Mouse (Mus musculus) liver, adult 2 months (tissue): ENCODE results near the gene Zbtb20. TPM values are rescaled to one million over a fixed set of nuclear protein-coding genes. Genes with fewer than 3 reads are reported as not detected.

Source experiments
- DNase-seq: peaks from one replicate; pipeline ENCODE4 v3.0.0-alpha.2; 2011; ENCODE audit warnings: low read depth, low spot score; ENCODE audit errors: extremely low read depth
- H3K27ac ChIP-seq: fragments of 200-500 bp; replicated peaks from 2 replicates; pipeline ENCODE4 v1.5.1; 2012; ENCODE audit warnings: low read depth, mild to moderate bottlenecking, control low read depth, inconsistent platforms, low read length; ENCODE audit not compliant: insufficient read depth
- H3K27me3 ChIP-seq: fragments of 200-500 bp; 2 replicates; pipeline ENCODE4 v1.6.1; 2012; ENCODE audit warnings: mild to moderate bottlenecking, moderate library complexity, low read length, inconsistent platforms; ENCODE audit not compliant: control insufficient read depth, insufficient read depth
- H3K36me3 ChIP-seq: fragments of 200-500 bp; 2 replicates; pipeline ENCODE4 v1.6.1; 2012; ENCODE audit warnings: low read length, inconsistent platforms; ENCODE audit not compliant: control insufficient read depth, insufficient read depth
- H3K4me1 ChIP-seq: fragments of 200-500 bp; 2 replicates; pipeline ENCODE4 v1.6.1; 2011; ENCODE audit warnings: low read length; ENCODE audit not compliant: control insufficient read depth, insufficient read depth
- H3K4me3 ChIP-seq: fragments of 200-500 bp; 2 replicates; pipeline ENCODE4 v1.5.1; 2011; ENCODE audit warnings: low read depth, mild to moderate bottlenecking, control low read depth, low read length, moderate library complexity; ENCODE audit not compliant: insufficient read depth
- H3K79me2 ChIP-seq: fragments of 200-500 bp; 2 replicates; pipeline ENCODE4 v1.6.1; 2012; ENCODE audit warnings: inconsistent platforms, mild to moderate bottlenecking, low read length, moderate library complexity; ENCODE audit not compliant: control insufficient read depth, insufficient read depth
- H3K9ac ChIP-seq: fragments of 200-500 bp; 2 replicates; pipeline ENCODE4 v1.6.1; 2012; ENCODE audit warnings: low read depth, mild to moderate bottlenecking, control low read depth, inconsistent platforms, low read length
- CTCF ChIP-seq: fragments of 200-500 bp; IDR thresholded peaks from 2 replicates; pipeline ENCODE4 v1.5.1; 2011; ENCODE audit warnings: low read depth, low read length, control low read depth
- POLR2A ChIP-seq: fragments of 200-500 bp; IDR thresholded peaks from 2 replicates; pipeline ENCODE4 v1.6.1; 2011; ENCODE audit warnings: low read length, control low read depth; ENCODE audit not compliant: insufficient read depth; ENCODE audit errors: extremely low read depth
- WGBS: fragments of 180-500 bp; shearing (Covaris S2); methylation state at CpG from one replicate; pipeline ENCODE4 v1.1.7; 2018; 5-methylcytosine and 5-hydroxymethylcytosine counted together
- polyA plus RNA-seq: library from polyadenylated mRNA; depleted of rRNA; stranded (reverse); fragments of >200 nt; gene quantifications from 2 replicates; pipeline ENCODE4 v1.2.3, GENCODE M21; 2012
- total RNA-seq: library from RNA; depleted of rRNA; stranded (reverse); fragments of >200 nt; gene quantifications from 2 replicates; pipeline ENCODE4 v1.2.3, GENCODE M21; 2014

Gene Zbtb20
- total and polyA plus RNA-seq, 2 experiments: 17.8 to 52.6 TPM

DNA sequence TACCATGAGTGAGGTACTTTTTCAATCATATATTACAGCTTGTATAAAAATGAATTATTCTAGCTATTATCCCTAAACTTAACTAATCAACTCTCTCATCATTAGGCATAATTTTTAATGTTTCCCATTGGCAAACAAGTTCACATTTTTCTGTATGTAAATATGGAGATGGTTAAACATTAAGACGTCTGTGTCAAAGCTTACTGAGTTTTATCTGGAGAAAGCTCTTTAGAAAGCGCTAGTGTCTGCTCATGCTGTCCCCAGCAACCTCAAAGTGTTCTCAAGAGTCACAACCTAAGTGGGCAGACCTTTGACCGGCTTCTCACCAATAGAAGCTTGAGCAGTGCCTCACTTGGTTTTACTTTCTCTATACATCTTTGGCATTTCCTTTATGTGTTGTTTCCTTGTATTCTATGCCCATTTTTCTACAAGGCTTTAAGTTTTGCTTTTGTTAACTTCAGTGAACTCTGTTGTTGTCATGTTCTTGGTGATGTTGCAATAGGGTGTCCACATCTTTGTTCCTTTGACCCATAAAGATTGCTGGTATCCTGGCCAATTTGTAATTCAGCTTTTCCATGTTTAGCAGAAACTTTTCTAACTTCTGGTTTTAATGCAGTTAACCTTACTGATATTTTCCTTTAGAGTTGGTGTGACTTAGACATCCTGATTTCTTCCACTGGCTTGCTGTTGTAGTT lies 522.1 kb downstream of the Zbtb20 start:
- Histone ChIP-seq H3K9ac (peak overlapping the region; percentile 42; the same call in 1 of the 2 replicates), H3K4me3 (no peak overlapping the region), H3K27me3 (no peaks in the 10 kb centered on the region), H3K36me3 (peaks cover 4% of the 10 kb centered on the region; the same call in 1 of the 2 replicates), H3K27ac (peak overlapping the region; percentile 94), H3K4me1 (peaks cover 28% of the 10 kb centered on the region), H3K79me2 (peaks cover 14% of the 10 kb centered on the region)
- peak; percentile 95 for DNase-seq
- WGBS: 35% methylated on average over 3 of the region's 3 CpGs
- TF ChIP-seq CTCF (no peak), POLR2A (no peak)

DNA sequence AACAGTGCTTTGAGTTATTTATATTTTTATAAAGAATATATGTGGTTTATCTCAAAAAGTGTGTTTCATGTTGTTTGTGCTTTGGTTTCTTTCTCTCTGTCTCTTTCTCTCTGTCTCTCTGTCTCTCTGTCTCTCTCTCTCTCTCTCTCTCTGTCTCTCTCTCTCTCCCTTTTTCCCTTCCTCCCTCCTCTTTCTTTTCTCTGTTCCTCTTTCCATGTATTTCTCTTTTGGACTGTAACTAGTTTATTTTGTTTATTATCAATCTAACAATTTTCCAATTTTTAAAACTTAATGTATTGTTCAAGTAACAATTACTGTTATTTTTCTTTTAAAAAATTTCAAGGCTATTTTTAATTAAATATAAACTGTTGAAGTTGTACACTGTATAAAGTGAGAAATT lies 523.7 kb downstream of the Zbtb20 start:
- TF ChIP-seq CTCF (no peak), POLR2A (no peak)
- Histone ChIP-seq H3K36me3 (peaks cover 4% of the 10 kb centered on the region; the same call in 1 of the 2 replicates), H3K4me1 (peaks cover 25% of the 10 kb centered on the region)

DNA sequence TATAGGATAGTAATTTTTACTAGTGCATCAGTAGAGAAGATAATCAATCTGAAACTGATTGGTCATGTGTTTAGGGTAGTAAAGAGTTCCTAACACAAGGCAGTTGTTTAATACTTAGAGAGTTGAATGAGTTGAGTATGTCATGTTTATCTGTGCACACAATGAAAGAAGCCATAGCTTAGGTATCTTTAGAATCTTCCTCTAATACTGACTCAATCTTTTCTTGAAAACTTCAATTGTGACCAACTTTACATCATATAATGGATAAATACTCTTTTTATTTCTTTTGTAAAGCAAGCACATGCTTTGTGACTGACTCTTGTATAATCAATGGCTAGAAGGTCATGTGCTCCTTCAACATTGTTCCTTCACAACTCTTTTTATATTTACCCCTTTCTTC lies 524.4 kb downstream of the Zbtb20 start:
- no peak overlapping the region for H3K9ac ChIP-seq
- H3K27ac ChIP-seq: no peak overlapping the region
- H3K4me3 ChIP-seq: no peak overlapping the region
- no peak for DNase-seq
- peaks cover 5% of the 10 kb centered on the region; the same call in 1 of the 2 replicates for H3K36me3 ChIP-seq
- H3K79me2 ChIP-seq: peaks cover 9% of the 10 kb centered on the region
- H3K27me3 ChIP-seq: no peaks in the 10 kb centered on the region
- H3K4me1 ChIP-seq: peaks cover 24% of the 10 kb centered on the region
- no peak for TF ChIP-seq POLR2A
- no peak for TF ChIP-seq CTCF

More for the DNA sequence above, 523.7 kb downstream of the Zbtb20 start:
- Histone ChIP-seq H3K79me2 (peaks cover 13% of the 10 kb centered on the region), H3K9ac (no peak overlapping the region), H3K27ac (no peak overlapping the region), H3K27me3 (no peaks in the 10 kb centered on the region), H3K4me3 (no peak overlapping the region)
- DNase-seq: no peak

DNA sequence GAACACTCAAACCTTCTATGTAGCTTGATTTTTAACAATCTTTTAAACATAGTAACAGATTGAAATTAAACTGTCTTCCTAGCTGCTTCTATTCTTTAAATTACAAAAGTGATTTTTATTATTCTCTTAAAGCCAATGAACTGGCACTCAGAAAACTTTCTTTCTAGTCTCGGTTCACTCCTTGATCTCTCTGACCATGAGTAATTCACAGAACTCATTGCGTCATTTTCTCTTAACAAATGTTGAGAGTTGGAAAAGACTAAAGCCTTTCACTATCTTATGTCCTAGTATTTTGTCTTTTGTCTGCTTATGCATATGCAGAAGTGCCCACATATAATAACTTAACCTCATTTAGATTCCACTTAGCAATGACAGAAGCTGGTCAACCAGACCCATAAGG lies 525.3 kb downstream of the Zbtb20 start:
- peaks cover 20% of the 10 kb centered on the region for H3K4me1 ChIP-seq
- 42% methylated on average over 2 of the region's 2 CpGs for WGBS
- H3K36me3 ChIP-seq: peaks cover 5% of the 10 kb centered on the region
- DNase-seq: no peak
- H3K9ac ChIP-seq: no peak overlapping the region
- TF ChIP-seq POLR2A: no peak
- no peak for TF ChIP-seq CTCF
- H3K4me3 ChIP-seq: no peak overlapping the region
- H3K79me2 ChIP-seq: peaks cover 6% of the 10 kb centered on the region; the same call in 1 of the 2 replicates
- no peak overlapping the region for H3K27ac ChIP-seq
- H3K27me3 ChIP-seq: no peaks in the 10 kb centered on the region

DNA sequence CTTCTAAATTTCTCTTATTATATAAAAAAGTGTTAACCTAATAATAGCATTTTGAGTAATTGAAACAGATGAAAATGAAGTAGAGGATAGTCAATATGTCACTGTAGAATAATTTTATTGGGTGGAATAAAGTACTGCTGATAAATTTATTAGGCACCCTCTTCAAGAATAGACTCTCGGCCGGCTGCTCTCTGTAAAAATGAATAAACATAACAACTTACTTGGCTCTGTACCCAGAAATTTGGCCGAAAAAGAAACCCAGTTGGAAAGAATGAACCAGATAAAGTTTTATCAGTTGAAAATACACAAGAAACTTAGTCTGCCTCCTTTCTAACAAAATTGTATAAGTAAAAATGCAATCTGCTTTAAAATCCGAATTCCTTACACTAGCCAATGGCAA lies 527.2 kb downstream of the Zbtb20 start:
- peak; percentile 58 for DNase-seq

DNA sequence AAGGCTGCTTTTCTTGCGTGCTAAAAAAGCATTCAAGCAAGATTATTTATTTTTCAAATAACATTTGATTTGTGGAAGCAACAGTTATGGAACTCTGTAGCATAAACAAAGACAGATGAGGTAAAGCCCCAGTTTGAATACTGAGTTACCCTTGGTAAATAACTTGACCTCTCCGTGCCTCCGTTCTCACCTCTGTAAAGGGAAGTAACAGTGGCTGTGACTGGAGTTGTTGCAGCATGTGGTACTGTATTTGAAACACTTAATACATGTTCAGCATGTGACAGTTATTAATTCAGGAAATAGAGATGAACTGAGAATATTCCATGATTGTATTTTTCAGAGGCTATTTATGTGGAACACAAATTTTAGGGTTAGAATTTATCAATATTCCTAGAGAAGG lies 529.4 kb downstream of the Zbtb20 start:
- DNase-seq: no peak
- 90% methylated on average over 3 of the region's 3 CpGs for WGBS
- Histone ChIP-seq H3K27me3 (no peaks in the 10 kb centered on the region), H3K27ac (no peak overlapping the region), H3K36me3 (peaks cover 7% of the 10 kb centered on the region), H3K79me2 (peaks cover 11% of the 10 kb centered on the region; the same call in 1 of the 2 replicates), H3K4me1 (peaks cover 21% of the 10 kb centered on the region), H3K4me3 (no peak overlapping the region), H3K9ac (no peak overlapping the region)
- no peak for TF ChIP-seq CTCF
- no peak for TF ChIP-seq POLR2A

More for the DNA sequence above, 527.2 kb downstream of the Zbtb20 start:
- Histone ChIP-seq H3K27ac (no peak overlapping the region), H3K9ac (no peak overlapping the region), H3K79me2 (peaks cover 6% of the 10 kb centered on the region; the same call in 1 of the 2 replicates), H3K27me3 (no peaks in the 10 kb centered on the region), H3K4me1 (peaks cover 13% of the 10 kb centered on the region), H3K36me3 (peaks cover 5% of the 10 kb centered on the region), H3K4me3 (no peak overlapping the region)
- 29% methylated on average over 4 of the region's 4 CpGs for WGBS
- TF ChIP-seq POLR2A (no peak), CTCF (no peak)
